Mouse (Mus musculus): ENCODE measurements at regions not wholly inside any gene's neighbourhood (a gene's known extent, or its start where the extent isn't known, plus 50 kb on each side); places are given as distances from the start of the nearest gene placed in this dataset.

DNA sequence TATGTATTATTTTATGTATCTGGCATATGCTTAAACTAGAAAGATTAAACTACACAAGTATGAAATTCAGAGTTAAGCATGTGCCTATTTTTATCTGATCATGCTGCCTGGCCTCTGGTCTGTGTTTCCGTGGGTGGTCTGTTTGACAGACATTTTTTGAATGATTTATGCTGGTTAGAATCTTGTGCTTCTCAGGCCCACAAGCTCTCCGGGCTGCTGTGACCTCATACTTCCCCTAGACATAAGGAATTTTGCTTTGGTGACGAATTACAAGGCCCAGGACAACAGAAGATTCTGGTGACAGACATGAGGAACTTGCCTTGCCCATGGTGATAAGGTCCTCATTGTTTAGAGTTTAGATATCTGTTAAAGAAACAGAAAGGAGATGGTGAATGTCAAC is 475.9 kb upstream of the Fam92a start:
- Histone ChIP-seq H3ac (ENCODE audit: control insufficient read depth, insufficient read length, low read depth) (no peak overlapping the region), H3K27me3 (ENCODE audit: control insufficient read depth, insufficient read depth, insufficient read length) (no peaks in the 10 kb centered on the region), H3K4me3 (ENCODE audit: insufficient read depth, poor library complexity, severe bottlenecking) (no peak overlapping the region), H3K79me2 (ENCODE audit: control insufficient read depth, insufficient read depth) (no peaks in the 10 kb centered on the region), H3K36me3 (ENCODE audit: control insufficient read depth, insufficient read depth) (no peaks in the 10 kb centered on the region), H3K79me3 (ENCODE audit: low read depth) (no peaks in the 10 kb centered on the region)
- no peak for TF ChIP-seq MAX (IDR thresholded peaks at IDR 0.05)
- no peak for TF ChIP-seq MYOG (IDR thresholded peaks at IDR 0.05; ENCODE audit: control insufficient read depth, extremely low read depth, insufficient read length)
- TF ChIP-seq FOSL1 (IDR thresholded peaks at IDR 0.05; ENCODE audit: insufficient read depth, low read length, poor library complexity, severe bottlenecking) = no peak
- TF ChIP-seq CTCF (IDR thresholded peaks at IDR 0.05; ENCODE audit: control insufficient read depth, insufficient read depth, insufficient read length) = no peak
- no peak for TF ChIP-seq USF1 (IDR thresholded peaks at IDR 0.05; ENCODE audit: low read depth)
- TF ChIP-seq MYOD1 (IDR thresholded peaks at IDR 0.05; ENCODE audit: control insufficient read depth, insufficient read length, low read depth) = no peak
- no peak for TF ChIP-seq CEBPB (IDR thresholded peaks at IDR 0.05; ENCODE audit: low read depth)

GRCm38 (mm10) chr4:12642525-12642928 is 470.7 kb upstream of the Fam92a start:
- Histone ChIP-seq H3K27me3 (ENCODE audit: control insufficient read depth, insufficient read depth, insufficient read length) (no peaks in the 10 kb centered on the region), H3K79me2 (ENCODE audit: control insufficient read depth, insufficient read depth) (no peaks in the 10 kb centered on the region), H3K79me3 (ENCODE audit: low read depth) (no peaks in the 10 kb centered on the region), H3K36me3 (ENCODE audit: control insufficient read depth, insufficient read depth) (no peaks in the 10 kb centered on the region), H3K4me3 (ENCODE audit: insufficient read depth, poor library complexity, severe bottlenecking) (no peak overlapping the region), H3ac (ENCODE audit: control insufficient read depth, insufficient read length, low read depth) (no peak overlapping the region)
- no peak for TF ChIP-seq USF1 (IDR thresholded peaks at IDR 0.05; ENCODE audit: low read depth)
- TF ChIP-seq CTCF (IDR thresholded peaks at IDR 0.05; ENCODE audit: control insufficient read depth, insufficient read depth, insufficient read length) = no peak
- no peak for TF ChIP-seq CEBPB (IDR thresholded peaks at IDR 0.05; ENCODE audit: low read depth)
- TF ChIP-seq MYOG (IDR thresholded peaks at IDR 0.05; ENCODE audit: control insufficient read depth, extremely low read depth, insufficient read length) = no peak
- no peak for TF ChIP-seq MYOD1 (IDR thresholded peaks at IDR 0.05; ENCODE audit: control insufficient read depth, insufficient read length, low read depth)
- no peak for TF ChIP-seq MAX (IDR thresholded peaks at IDR 0.05)
- no peak for TF ChIP-seq FOSL1 (IDR thresholded peaks at IDR 0.05; ENCODE audit: insufficient read depth, low read length, poor library complexity, severe bottlenecking)

DNA sequence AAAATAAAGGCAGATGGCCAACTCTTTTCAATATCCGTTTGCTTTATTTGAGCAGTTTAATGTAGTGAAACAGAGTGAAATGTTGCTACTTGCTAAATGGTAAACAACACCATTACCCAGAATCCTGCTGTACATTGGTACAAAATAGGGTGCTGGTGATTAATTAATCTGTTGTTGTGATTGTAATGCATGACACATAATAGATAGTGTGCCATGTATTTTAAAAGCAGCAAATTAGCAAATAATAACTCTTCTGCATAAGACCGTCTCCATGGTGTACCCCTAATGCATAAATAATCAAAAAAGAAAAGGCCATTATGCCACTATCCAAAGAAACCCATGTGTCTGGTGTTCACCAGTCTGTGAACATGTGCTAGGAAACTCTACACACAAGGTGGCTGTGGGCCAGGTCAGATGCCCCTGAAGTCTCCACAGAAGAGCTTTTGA is 457.6 kb upstream of the Fam92a start:
- H3K79me3 ChIP-seq (ENCODE audit: low read depth) = no peaks in the 10 kb centered on the region

GRCm38 (mm10) chr4:12628702-12629374 is 457.0 kb upstream of the Fam92a start:
- Histone ChIP-seq H3K4me3 (ENCODE audit: insufficient read depth, poor library complexity, severe bottlenecking) (no peak overlapping the region), H3ac (ENCODE audit: control insufficient read depth, insufficient read length, low read depth) (no peak overlapping the region), H3K79me3 (ENCODE audit: low read depth) (no peaks in the 10 kb centered on the region), H3K79me2 (ENCODE audit: control insufficient read depth, insufficient read depth) (no peaks in the 10 kb centered on the region), H3K27me3 (ENCODE audit: control insufficient read depth, insufficient read depth, insufficient read length) (no peaks in the 10 kb centered on the region), H3K36me3 (ENCODE audit: control insufficient read depth, insufficient read depth) (no peaks in the 10 kb centered on the region)
- TF ChIP-seq FOSL1 (IDR thresholded peaks at IDR 0.05; ENCODE audit: insufficient read depth, low read length, poor library complexity, severe bottlenecking) (no peak), MYOD1 (IDR thresholded peaks at IDR 0.05; ENCODE audit: control insufficient read depth, insufficient read length, low read depth) (no peak), MYOG (IDR thresholded peaks at IDR 0.05; ENCODE audit: control insufficient read depth, extremely low read depth, insufficient read length) (no peak), USF1 (IDR thresholded peaks at IDR 0.05; ENCODE audit: low read depth) (no peak), CEBPB (IDR thresholded peaks at IDR 0.05; ENCODE audit: low read depth) (no peak), CTCF (IDR thresholded peaks at IDR 0.05; ENCODE audit: control insufficient read depth, insufficient read depth, insufficient read length) (no peak), MAX (IDR thresholded peaks at IDR 0.05) (no peak)

More for the DNA sequence above, 457.6 kb upstream of the Fam92a start:
- H3ac ChIP-seq (ENCODE audit: control insufficient read depth, insufficient read length, low read depth) = no peak overlapping the region
- no peaks in the 10 kb centered on the region for H3K79me2 ChIP-seq (ENCODE audit: control insufficient read depth, insufficient read depth)
- no peak overlapping the region for H3K4me3 ChIP-seq (ENCODE audit: insufficient read depth, poor library complexity, severe bottlenecking)
- H3K36me3 ChIP-seq (ENCODE audit: control insufficient read depth, insufficient read depth) = no peaks in the 10 kb centered on the region
- TF ChIP-seq MAX (IDR thresholded peaks at IDR 0.05) = no peak
- TF ChIP-seq CEBPB (IDR thresholded peaks at IDR 0.05; ENCODE audit: low read depth) = no peak
- TF ChIP-seq FOSL1 (IDR thresholded peaks at IDR 0.05; ENCODE audit: insufficient read depth, low read length, poor library complexity, severe bottlenecking) = no peak
- TF ChIP-seq USF1 (IDR thresholded peaks at IDR 0.05; ENCODE audit: low read depth) = no peak
- H3K27me3 ChIP-seq (ENCODE audit: control insufficient read depth, insufficient read depth, insufficient read length) = no peaks in the 10 kb centered on the region

- Histone ChIP-seq H3K79me2 (ENCODE audit: control insufficient read depth, insufficient read depth) (no peaks in the 10 kb centered on the region), H3K27me3 (ENCODE audit: control insufficient read depth, insufficient read depth, insufficient read length) (no peaks in the 10 kb centered on the region), H3K79me3 (ENCODE audit: low read depth) (no peaks in the 10 kb centered on the region), H3ac (ENCODE audit: control insufficient read depth, insufficient read length, low read depth) (no peak overlapping the region), H3K36me3 (ENCODE audit: control insufficient read depth, insufficient read depth) (no peaks in the 10 kb centered on the region), H3K4me3 (ENCODE audit: insufficient read depth, poor library complexity, severe bottlenecking) (no peak overlapping the region)
- TF ChIP-seq CEBPB (IDR thresholded peaks at IDR 0.05; ENCODE audit: low read depth) = no peak
- no peak for TF ChIP-seq MYOG (IDR thresholded peaks at IDR 0.05; ENCODE audit: control insufficient read depth, extremely low read depth, insufficient read length)
- no peak for TF ChIP-seq USF1 (IDR thresholded peaks at IDR 0.05; ENCODE audit: low read depth)
- no peak for TF ChIP-seq FOSL1 (IDR thresholded peaks at IDR 0.05; ENCODE audit: insufficient read depth, low read length, poor library complexity, severe bottlenecking)
- TF ChIP-seq CTCF (IDR thresholded peaks at IDR 0.05; ENCODE audit: control insufficient read depth, insufficient read depth, insufficient read length) = no peak
- TF ChIP-seq MAX (IDR thresholded peaks at IDR 0.05) = no peak
- TF ChIP-seq MYOD1 (IDR thresholded peaks at IDR 0.05; ENCODE audit: control insufficient read depth, insufficient read length, low read depth) = no peak
These were observed 455.5 kb upstream of the Fam92a start for GRCm38 (mm10) chr4:12627158-12627871.
